Mouse (Mus musculus): ENCODE measurements around the gene Zyx. TPM values are rescaled to one million over a fixed set of nuclear protein-coding genes. Genes with fewer than 3 reads are reported as not detected.

Gene Zyx
- polyA plus RNA-seq, 1 experiment from 2014 or later = 113 TPM

DNA sequence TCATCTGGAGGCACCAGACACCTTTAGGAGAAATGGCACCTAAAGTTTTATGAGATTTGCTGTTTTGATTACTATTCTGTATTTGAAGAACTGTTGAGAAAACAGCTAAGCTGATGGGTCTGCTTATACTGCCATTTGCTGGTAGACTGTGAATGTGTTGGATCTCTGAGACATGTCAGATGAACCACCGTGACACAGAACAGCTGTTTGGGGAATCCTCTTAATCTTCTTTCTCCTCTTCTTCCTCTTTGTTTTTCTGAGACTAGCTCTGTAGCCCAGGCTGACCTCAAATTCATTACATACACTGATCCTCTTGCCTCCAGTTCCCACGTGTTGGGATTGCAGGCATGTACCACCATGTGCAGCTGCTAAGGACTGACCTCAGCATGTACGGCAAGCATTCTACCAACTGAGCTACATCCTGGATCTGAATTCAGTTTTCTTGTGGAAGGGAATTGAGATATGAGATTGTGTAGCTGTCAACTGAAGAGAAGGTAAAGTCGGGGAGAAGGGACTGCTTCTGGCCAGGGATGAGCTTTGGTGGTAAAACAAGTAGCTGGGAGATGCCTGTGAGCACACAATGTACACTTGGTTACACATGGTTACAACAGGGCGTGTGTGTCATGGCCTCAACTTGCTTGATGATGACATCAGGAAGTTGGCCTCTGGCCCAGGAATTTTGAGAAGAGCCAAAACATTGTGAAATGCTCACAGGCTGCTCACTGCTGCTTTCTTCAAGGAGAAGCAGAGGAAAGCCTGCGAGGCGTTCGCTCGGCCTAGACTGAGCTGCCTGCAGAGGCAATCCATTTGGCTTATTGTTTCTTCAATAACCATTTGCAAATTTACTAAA, 46.8 kb downstream of the Zyx start:
- no peak for ATAC-seq (replicated peaks; ENCODE audit: low FRiP score)
- no peak overlapping the region for H3K27ac ChIP-seq (ENCODE audit: low read depth, low read length)
- 71% methylated on average over 9 of the region's 9 CpGs for WGBS

DNA sequence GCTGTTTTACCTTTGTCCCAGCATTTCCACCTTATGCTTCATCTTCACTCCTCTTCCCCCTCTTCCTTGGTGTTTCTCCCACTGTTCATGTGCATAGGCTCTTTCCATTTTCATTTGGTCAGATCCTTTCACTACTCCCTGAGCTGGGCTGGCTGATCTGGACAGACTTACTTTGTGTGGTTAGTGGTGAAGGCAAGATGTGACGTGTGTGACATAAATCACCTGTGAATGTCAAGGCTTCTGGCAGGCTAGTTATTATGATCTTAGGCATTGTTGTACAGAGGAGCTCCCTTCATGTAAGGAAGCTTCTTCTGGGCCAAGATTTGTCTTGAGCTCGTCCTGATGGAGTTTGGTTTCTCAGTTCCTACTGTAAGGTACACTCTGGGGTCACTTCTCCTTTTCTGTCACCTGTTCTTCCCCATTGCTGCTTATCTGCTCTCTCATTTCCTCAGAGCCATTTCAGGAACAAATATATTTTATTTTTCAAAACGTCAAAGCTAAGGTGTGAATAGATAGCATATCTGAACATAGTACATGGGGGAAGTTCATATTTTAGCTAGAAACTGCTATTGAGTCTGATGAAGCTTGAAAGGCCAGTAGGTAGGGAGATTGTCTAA, 47.7 kb downstream of the Zyx start:
- no peaks in the 10 kb centered on the region for H3K36me3 ChIP-seq (ENCODE audit: control insufficient read depth, insufficient read depth, low read length)
- no peak overlapping the region for H3K4me2 ChIP-seq
- no peaks in the 10 kb centered on the region for H3K9me3 ChIP-seq (ENCODE audit: control insufficient read depth, low read length)
- no peak overlapping the region for H3K4me3 ChIP-seq (ENCODE audit: low read depth, low read length)
- ATAC-seq (replicated peaks; ENCODE audit: low FRiP score) (no peak), DNase-seq (ENCODE audit: low spot score) (no peak)
- no peaks in the 10 kb centered on the region for H3K27me3 ChIP-seq (replicated peaks; ENCODE audit: control insufficient read depth, insufficient read depth, low read length)
- no peaks in the 10 kb centered on the region for H3K4me1 ChIP-seq (replicated peaks; ENCODE audit: control insufficient read depth, insufficient read depth, low read length)
- H3K9ac ChIP-seq (ENCODE audit: low read depth, low read length) = no peak overlapping the region
- no peak overlapping the region for H3K27ac ChIP-seq (ENCODE audit: low read depth, low read length)
- WGBS = 30% methylated on average over 3 of the region's 3 CpGs

More for the DNA sequence above, 46.8 kb downstream of the Zyx start:
- H3K9me3 ChIP-seq (ENCODE audit: control insufficient read depth, low read length) = no peaks in the 10 kb centered on the region
- no peak overlapping the region for H3K4me3 ChIP-seq (ENCODE audit: low read depth, low read length)
- no peaks in the 10 kb centered on the region for H3K36me3 ChIP-seq (ENCODE audit: control insufficient read depth, insufficient read depth, low read length)
- no peak overlapping the region for H3K9ac ChIP-seq (ENCODE audit: low read depth, low read length)
- no peaks in the 10 kb centered on the region for H3K27me3 ChIP-seq (replicated peaks; ENCODE audit: control insufficient read depth, insufficient read depth, low read length)
- DNase-seq (ENCODE audit: low spot score) = no peak
- H3K4me1 ChIP-seq (replicated peaks; ENCODE audit: control insufficient read depth, insufficient read depth, low read length) = no peaks in the 10 kb centered on the region
- H3K4me2 ChIP-seq = no peak overlapping the region

DNA sequence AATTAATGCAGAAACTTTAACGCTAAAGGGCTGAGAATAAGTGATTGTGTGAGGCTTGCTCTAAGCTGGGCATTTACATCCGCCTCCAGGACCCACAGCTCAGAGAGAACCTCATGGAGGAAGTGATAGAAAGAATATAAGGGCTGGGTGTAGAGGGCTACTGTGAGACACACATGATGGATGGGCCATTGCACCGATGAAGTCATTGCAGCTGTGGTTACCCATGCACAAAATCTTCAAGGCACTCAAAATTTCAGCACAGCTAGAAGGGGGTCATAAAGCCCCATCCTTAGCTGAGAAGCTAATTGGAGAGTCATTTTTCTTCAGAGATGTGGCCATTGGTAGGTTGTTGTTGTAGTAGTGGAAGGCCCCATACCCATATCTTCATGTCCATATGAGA, 48.9 kb downstream of the Zyx start:
- ATAC-seq (replicated peaks; ENCODE audit: low FRiP score) (no peak), DNase-seq (ENCODE audit: low spot score) (no peak)
- WGBS = 72% methylated on average over 3 of the region's 3 CpGs
- Histone ChIP-seq H3K36me3 (ENCODE audit: control insufficient read depth, insufficient read depth, low read length) (no peaks in the 10 kb centered on the region), H3K4me2 (no peak overlapping the region), H3K27me3 (replicated peaks; ENCODE audit: control insufficient read depth, insufficient read depth, low read length) (no peaks in the 10 kb centered on the region), H3K9ac (ENCODE audit: low read depth, low read length) (no peak overlapping the region), H3K27ac (ENCODE audit: low read depth, low read length) (no peak overlapping the region), H3K4me1 (replicated peaks; ENCODE audit: control insufficient read depth, insufficient read depth, low read length) (no peaks in the 10 kb centered on the region), H3K9me3 (ENCODE audit: control insufficient read depth, low read length) (no peaks in the 10 kb centered on the region), H3K4me3 (ENCODE audit: low read depth, low read length) (no peak overlapping the region)

DNA sequence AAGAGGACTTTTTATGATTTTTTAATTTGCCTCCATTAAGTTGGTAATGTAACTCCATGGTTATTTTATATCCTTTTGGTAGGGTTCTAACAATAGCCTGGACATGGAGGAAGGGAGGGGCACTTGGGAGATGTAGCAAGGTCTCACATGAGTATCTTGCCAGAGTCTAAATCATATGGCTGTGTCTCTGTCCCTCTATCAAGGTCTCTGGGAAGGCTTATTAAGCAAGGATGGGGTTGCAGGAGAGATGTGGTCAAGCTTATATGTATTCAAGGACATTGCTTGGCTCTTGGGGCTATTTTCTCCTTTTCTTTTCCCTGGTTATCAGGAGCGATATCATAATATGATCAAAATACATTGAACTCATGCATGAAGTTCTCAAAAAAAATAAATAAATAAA, 49.6 kb downstream of the Zyx start:
- WGBS = 85% methylated on average over 1 of the region's 1 CpGs

DNA sequence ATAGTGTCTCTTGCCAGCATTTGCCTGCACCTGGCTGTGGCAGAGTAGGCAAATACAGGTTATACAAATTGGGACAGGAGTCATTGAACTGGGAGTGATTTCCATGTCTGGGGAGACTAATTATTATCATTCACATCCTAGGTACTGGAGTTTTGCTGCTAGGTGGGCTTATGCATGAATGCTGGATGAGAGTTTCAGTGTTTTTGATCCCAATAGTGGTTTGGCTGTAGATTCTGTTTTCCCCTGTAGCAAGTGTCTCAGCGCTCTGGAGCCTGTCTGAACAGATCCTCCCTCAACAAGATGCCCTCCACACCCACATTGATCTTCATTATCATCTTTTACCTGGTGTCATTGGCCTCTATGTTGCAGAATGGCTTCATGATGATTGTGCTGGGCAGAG, 50.5 kb downstream of the Zyx start, which contains the start of gene Tas2r143:
TSS of gene Tas2r143 (plus strand) at position 301 of the 400 bp plus-strand sequence.
- H3K4me2 ChIP-seq = no peak within 1 kb of the TSS
- 79% methylated on average over 1 of the region's 1 CpGs for WGBS

More for the DNA sequence above, 49.6 kb downstream of the Zyx start:
- Histone ChIP-seq H3K9me3 (ENCODE audit: control insufficient read depth, low read length) (no peaks in the 10 kb centered on the region), H3K4me1 (replicated peaks; ENCODE audit: control insufficient read depth, insufficient read depth, low read length) (no peaks in the 10 kb centered on the region), H3K27me3 (replicated peaks; ENCODE audit: control insufficient read depth, insufficient read depth, low read length) (no peaks in the 10 kb centered on the region), H3K4me2 (no peak overlapping the region), H3K27ac (ENCODE audit: low read depth, low read length) (no peak overlapping the region), H3K4me3 (ENCODE audit: low read depth, low read length) (no peak overlapping the region), H3K9ac (ENCODE audit: low read depth, low read length) (no peak overlapping the region), H3K36me3 (ENCODE audit: control insufficient read depth, insufficient read depth, low read length) (no peaks in the 10 kb centered on the region)
- ATAC-seq (replicated peaks; ENCODE audit: low FRiP score) = no peak
- no peak for DNase-seq (ENCODE audit: low spot score)

DNA sequence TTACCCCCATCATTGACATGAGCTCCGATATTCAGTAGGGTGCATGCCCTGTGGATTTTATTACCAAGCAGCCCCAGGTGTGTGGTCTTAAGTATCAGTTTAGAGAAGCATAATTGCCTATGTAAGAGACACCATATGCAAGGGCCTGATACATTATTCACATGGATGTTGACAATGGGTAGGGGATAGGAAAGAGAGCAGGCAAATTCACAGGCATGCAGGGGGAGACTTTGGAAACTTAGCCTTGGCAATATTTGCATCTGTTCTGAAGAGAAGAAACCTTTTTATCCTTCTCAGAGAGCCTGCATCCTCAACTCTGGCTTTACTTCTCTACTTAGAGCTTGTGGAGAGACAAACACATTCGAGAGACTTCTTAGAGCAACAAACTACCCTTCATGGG, 55.7 kb downstream of the Zyx start, which contains the start of gene Tas2r135:
TSS of gene Tas2r135 (plus strand) at position 301 of the 400 bp plus-strand sequence.
- WGBS = 77% methylated on average over 2 of the region's 2 CpGs

More for the DNA sequence above, 50.5 kb downstream of the Zyx start, which contains the start of gene Tas2r143:
- no peaks in the 10 kb centered on the region for H3K9me3 ChIP-seq (ENCODE audit: control insufficient read depth, low read length)
- no peaks in the 10 kb centered on the region for H3K36me3 ChIP-seq (ENCODE audit: control insufficient read depth, insufficient read depth, low read length)
- no peak for DNase-seq (ENCODE audit: low spot score)
- H3K4me1 ChIP-seq (replicated peaks; ENCODE audit: control insufficient read depth, insufficient read depth, low read length) = no peaks in the 10 kb centered on the region
- no peak within 1 kb of the TSS for H3K4me3 ChIP-seq (ENCODE audit: low read depth, low read length)
- H3K27ac ChIP-seq (ENCODE audit: low read depth, low read length) = no peak within 1 kb of the TSS
- ATAC-seq (replicated peaks; ENCODE audit: low FRiP score) = no peak
- no peak within 1 kb of the TSS for H3K9ac ChIP-seq (ENCODE audit: low read depth, low read length)
- no peaks in the 10 kb centered on the region for H3K27me3 ChIP-seq (replicated peaks; ENCODE audit: control insufficient read depth, insufficient read depth, low read length)

More for the DNA sequence above, 55.7 kb downstream of the Zyx start, which contains the start of gene Tas2r135:
- ATAC-seq (replicated peaks; ENCODE audit: low FRiP score) (no peak), DNase-seq (ENCODE audit: low spot score) (no peak)
- Histone ChIP-seq H3K27me3 (replicated peaks; ENCODE audit: control insufficient read depth, insufficient read depth, low read length) (no peaks in the 10 kb centered on the region), H3K4me3 (ENCODE audit: low read depth, low read length) (no peak within 1 kb of the TSS), H3K36me3 (ENCODE audit: control insufficient read depth, insufficient read depth, low read length) (no peaks in the 10 kb centered on the region), H3K27ac (ENCODE audit: low read depth, low read length) (no peak within 1 kb of the TSS), H3K9ac (ENCODE audit: low read depth, low read length) (no peak within 1 kb of the TSS), H3K4me1 (replicated peaks; ENCODE audit: control insufficient read depth, insufficient read depth, low read length) (no peaks in the 10 kb centered on the region), H3K9me3 (ENCODE audit: control insufficient read depth, low read length) (no peaks in the 10 kb centered on the region), H3K4me2 (no peak within 1 kb of the TSS)

Other genes starting within 250 kb of the Zyx start
- gene Tas2r139, start 208.7 kb upstream of the Zyx start, polyA plus RNA-seq (2014; fragmentation: Nextera tagmentation; extraction: Ambion mirVana) = not detected in 2 replicates
- not detected in 2 replicates for gene Tas2r144, start 134.3 kb upstream of the Zyx start, polyA plus RNA-seq (2014; fragmentation: Nextera tagmentation; extraction: Ambion mirVana)
- gene Gstk1, start 103.7 kb upstream of the Zyx start, polyA plus RNA-seq (2014; fragmentation: Nextera tagmentation; extraction: Ambion mirVana) = 10.4 and 13.0 TPM in 2 replicates
- gene Tmem139, start 87.7 kb upstream of the Zyx start, polyA plus RNA-seq (2014; fragmentation: Nextera tagmentation; extraction: Ambion mirVana) = 0.38 TPM in 1 of 2 replicates, not detected in the other
- 44.5 and 46.1 TPM in 2 replicates for gene Casp2, start 84.6 kb upstream of the Zyx start, polyA plus RNA-seq (2014; fragmentation: Nextera tagmentation; extraction: Ambion mirVana)
- gene Clcn1, start 62.9 kb upstream of the Zyx start, polyA plus RNA-seq (2014; fragmentation: Nextera tagmentation; extraction: Ambion mirVana) = 0.23 and 0.29 TPM in 2 replicates
- 0.04 and 0.08 TPM in 2 replicates for gene Fam131b, start 25.0 kb upstream of the Zyx start, polyA plus RNA-seq (2014; fragmentation: Nextera tagmentation; extraction: Ambion mirVana)
- 1.1 and 1.4 TPM in 2 replicates for gene Epha1, start 23.6 kb downstream of the Zyx start, polyA plus RNA-seq (2014; fragmentation: Nextera tagmentation; extraction: Ambion mirVana)
- gene Tas2r143, start 50.6 kb downstream of the Zyx start, polyA plus RNA-seq (2014; fragmentation: Nextera tagmentation; extraction: Ambion mirVana) = not detected in 2 replicates
- not detected in 2 replicates for gene Tas2r135, start 55.8 kb downstream of the Zyx start, polyA plus RNA-seq (2014; fragmentation: Nextera tagmentation; extraction: Ambion mirVana)
- gene Tas2r126, start 84.9 kb downstream of the Zyx start, polyA plus RNA-seq (2014; fragmentation: Nextera tagmentation; extraction: Ambion mirVana) = not detected in 2 replicates
- not detected in 2 replicates for gene Olfr458, start 115.6 kb downstream of the Zyx start, polyA plus RNA-seq (2014; fragmentation: Nextera tagmentation; extraction: Ambion mirVana)
- not detected in 2 replicates for gene Olfr457, start 126.7 kb downstream of the Zyx start, polyA plus RNA-seq (2014; fragmentation: Nextera tagmentation; extraction: Ambion mirVana)
- gene Olfr456, start 137.6 kb downstream of the Zyx start, polyA plus RNA-seq (2014; fragmentation: Nextera tagmentation; extraction: Ambion mirVana) = not detected in 2 replicates
- not detected in 2 replicates for gene Olfr455, start 198.0 kb downstream of the Zyx start, polyA plus RNA-seq (2014; fragmentation: Nextera tagmentation; extraction: Ambion mirVana)
- not detected in 2 replicates for gene Tcaf3, start 248.1 kb downstream of the Zyx start, polyA plus RNA-seq (2014; fragmentation: Nextera tagmentation; extraction: Ambion mirVana)

All from liver, embryonic 11.5 days (tissue).